ENCODE assay signal across 8 mouse cellular contexts in genomic region chr3:127498742-127499400, GRCm38 (mm10). TPM values are rescaled to one million over a fixed set of nuclear protein-coding genes. Genes with fewer than 3 reads are reported as not detected.
DNase-seq lines count a peak whose midpoint lies in the region; ATAC-seq and TF ChIP-seq lines count a peak whose summit lies in the region.

TSS of gene Ank2 (minus strand) at chr3:127499350.

- peak within 1 kb of the TSS; percentile 62 for H3K4me3 ChIP-seq in ES-Bruce4 (ENCODE audit: low read depth, low read length)
- peak within 1 kb of the TSS; percentile 54 for H3K4me3 ChIP-seq in embryonic facial prominence, embryonic 15.5 days (replicated peaks)
- H3K4me3 ChIP-seq in heart, embryonic 11.5 days (ENCODE audit: low read depth, low read length) = peak within 1 kb of the TSS; percentile 70
- H3K4me3 ChIP-seq in liver, embryonic 16.5 days (ENCODE audit: low read depth, low read length) = peak within 1 kb of the TSS; percentile 48

- H3K9me3 ChIP-seq in ES-Bruce4 (replicated peaks; ENCODE audit: control insufficient read depth, insufficient read depth, low read length, poor library complexity, severe bottlenecking) = no peaks in the 10 kb centered on the region
- no peaks in the 10 kb centered on the region for H3K9me3 ChIP-seq in embryonic facial prominence, embryonic 15.5 days (replicated peaks)
- H3K9me3 ChIP-seq in heart, embryonic 11.5 days (replicated peaks; ENCODE audit: control insufficient read depth, low read length) = no peaks in the 10 kb centered on the region
- no peaks in the 10 kb centered on the region for H3K9me3 ChIP-seq in liver, embryonic 16.5 days (replicated peaks; ENCODE audit: control insufficient read depth, low read length)

- DNase-seq in adrenal gland, postnatal 25 days = peak; percentile 70
- peak; percentile 64 to 73 for DNase-seq in kidney, postnatal 4 days
- DNase-seq in retina, embryonic 14.5 days (ENCODE audit: low spot score) = peak; percentile 67
- no peak for DNase-seq in c-Kit-positive CD71-positive TER-119-positive erythroid progenitor cells, embryonic 14.5 days (ENCODE audit: low spot score)

- H3K9ac ChIP-seq in ES-Bruce4 (ENCODE audit: low read depth, poor library complexity, severe bottlenecking) = peak within 1 kb of the TSS; percentile 45
- H3K9ac ChIP-seq in embryonic facial prominence, embryonic 15.5 days = peak within 1 kb of the TSS; percentile 33; the same call in 1 of the 2 replicates
- peak within 1 kb of the TSS; percentile 77 for H3K9ac ChIP-seq in heart, embryonic 11.5 days (ENCODE audit: low read depth, low read length)
- peak within 1 kb of the TSS; percentile 47 for H3K9ac ChIP-seq in liver, embryonic 16.5 days (ENCODE audit: low read depth, low read length)

- H3K4me1 ChIP-seq in ES-Bruce4 (ENCODE audit: control insufficient read depth, insufficient read depth, low read length) = no peaks in the 10 kb centered on the region
- peaks cover 13% of the 10 kb centered on the region for H3K4me1 ChIP-seq in embryonic facial prominence, embryonic 15.5 days
- 0 out of 2 replicates have a peak, but pooled peaks cover 2% of the 10 kb centered on the region for H3K4me1 ChIP-seq in heart, embryonic 11.5 days (ENCODE audit: control insufficient read depth, insufficient read depth, low read length)
- peaks cover 11% of the 10 kb centered on the region; the same call in 1 of the 2 replicates for H3K4me1 ChIP-seq in liver, embryonic 16.5 days (ENCODE audit: control insufficient read depth, low read depth, low read length)

- ATAC-seq in embryonic facial prominence, embryonic 15.5 days (ENCODE audit: insufficient number of reproducible peaks, low FRiP score, low TSS enrichment, low read depth) = peak; percentile 78
- ATAC-seq in heart, embryonic 11.5 days (replicated peaks; ENCODE audit: insufficient number of reproducible peaks, low FRiP score, low TSS enrichment) = 0 out of 2 replicates have a peak, but pooled peaks have one; percentile 56
- ATAC-seq in liver, embryonic 16.5 days (ENCODE audit: low read depth) = peak; percentile 57

- peaks cover 4% of the 10 kb centered on the region; the same call in 1 of the 2 replicates for H3K27me3 ChIP-seq in ES-Bruce4 (ENCODE audit: control insufficient read depth, insufficient read depth, low read length, poor library complexity, severe bottlenecking)
- H3K27me3 ChIP-seq in embryonic facial prominence, embryonic 15.5 days = peaks cover 28% of the 10 kb centered on the region
- peaks cover 11% of the 10 kb centered on the region for H3K27me3 ChIP-seq in heart, embryonic 11.5 days (ENCODE audit: control insufficient read depth, insufficient read depth, low read length)
- H3K27me3 ChIP-seq in liver, embryonic 16.5 days (ENCODE audit: control insufficient read depth, insufficient read depth, low read depth, low read length) = peaks cover 26% of the 10 kb centered on the region

- no peak for TF ChIP-seq EP300 in ES-Bruce4 (IDR thresholded peaks at IDR 0.05; ENCODE audit: insufficient read depth, low read depth, low read length)

- TF ChIP-seq CTCF in ES-Bruce4 (IDR thresholded peaks at IDR 0.05; ENCODE audit: low read depth, low read length) = no peak

- H3K36me3 ChIP-seq in ES-Bruce4 (ENCODE audit: control insufficient read depth, insufficient read depth, low read length, poor library complexity, severe bottlenecking) = no peaks in the 10 kb centered on the region
- H3K36me3 ChIP-seq in embryonic facial prominence, embryonic 15.5 days = no peaks in the 10 kb centered on the region
- H3K36me3 ChIP-seq in heart, embryonic 11.5 days (ENCODE audit: control insufficient read depth, insufficient read depth, low read length) = no peaks in the 10 kb centered on the region
- H3K36me3 ChIP-seq in liver, embryonic 16.5 days (ENCODE audit: control insufficient read depth, insufficient read depth) = no peaks in the 10 kb centered on the region

- peak within 1 kb of the TSS; percentile 100 for H3K4me2 ChIP-seq in embryonic facial prominence, embryonic 15.5 days (replicated peaks)
- peak within 1 kb of the TSS; percentile 100 for H3K4me2 ChIP-seq in heart, embryonic 11.5 days
- peak within 1 kb of the TSS; percentile 66 for H3K4me2 ChIP-seq in liver, embryonic 16.5 days (ENCODE audit: low read depth, low read length)

- TF ChIP-seq POLR2A in ES-Bruce4 (IDR thresholded peaks at IDR 0.05; ENCODE audit: insufficient read depth, low read length) = no peak

- under 1% methylated on average over 56 of the region's 62 CpGs for WGBS in embryonic facial prominence, embryonic 15.5 days
- WGBS in heart, embryonic 11.5 days (ENCODE audit: insufficient replicate concordance) = under 1% methylated on average over 58 of the region's 62 CpGs
- WGBS in liver, embryonic 16.5 days (ENCODE audit: insufficient replicate concordance) = under 1% methylated on average over 62 of the region's 62 CpGs

- no peak within 1 kb of the TSS for H3K27ac ChIP-seq in ES-Bruce4 (ENCODE audit: insufficient read depth, low read length)
- no peak within 1 kb of the TSS for H3K27ac ChIP-seq in embryonic facial prominence, embryonic 15.5 days (replicated peaks)
- H3K27ac ChIP-seq in heart, embryonic 11.5 days (ENCODE audit: low read depth, low read length) = 0 out of 2 replicates have a peak within 1 kb of the TSS, but pooled peaks have one; percentile 10
- no peak within 1 kb of the TSS for H3K27ac ChIP-seq in liver, embryonic 16.5 days (ENCODE audit: low read length)

RNA-seq across cellular contexts. Expression of gene Ank2, which starts in this region (rescaled TPM):
- 29.9 and 31.4 TPM in 2 replicates for polyA plus RNA-seq in ES-Bruce4 (2011; ENCODE audit: insufficient read depth, insufficient read length, low read depth, missing spikeins)
- total RNA-seq in adrenal gland, postnatal 25 days (2021) = 57.0 and 61.8 TPM in 2 replicates
- polyA plus RNA-seq in embryonic facial prominence, embryonic 15.5 days (2015; fragmentation: Nextera tagmentation; extraction: Ambion mirVana) = 32.4 and 37.0 TPM in 2 replicates
- polyA plus RNA-seq in heart, embryonic 11.5 days (2014; fragmentation: Nextera tagmentation; extraction: Ambion mirVana) = 30.8 and 31.8 TPM in 2 replicates
- polyA plus RNA-seq in liver, embryonic 16.5 days (2015; fragmentation: Nextera tagmentation; extraction: Ambion mirVana) = 8.6 and 10.4 TPM in 2 replicates
